Mouse (Mus musculus): ENCODE measurements around the gene Sly.
"Not testable (repeated sequence)": the region's sequence is repeated elsewhere in the genome, so short reads cannot be mapped to it uniquely, and the experiment has no call there.

Sly gene

GRCm38 (mm10) chrY:57186888-57187287 is at the start of gene Sly:
TSS of gene Sly (plus strand) at chrY:57187188.
- not testable (repeated sequence) for DNase-seq

Measured in thymus, postnatal 25 days (tissue).